Mouse (Mus musculus): ENCODE results near the gene Grpel1. TPM values are rescaled to one million over a fixed set of nuclear protein-coding genes. Genes with fewer than 3 reads are reported as not detected.

The Grpel1 gene
- polyA plus RNA-seq, 1 experiment from 2014 or later = 66.5 TPM

- WGBS = 72% methylated on average over 9 of the region's 9 CpGs
- no peak for DNase-seq (ENCODE audit: low spot score)
- H3K9ac ChIP-seq (ENCODE audit: low read length) = no peak overlapping the region
- ATAC-seq (replicated peaks; ENCODE audit: low FRiP score, low TSS enrichment, low read depth) = no peak
- no peaks in the 10 kb centered on the region for H3K4me1 ChIP-seq (replicated peaks; ENCODE audit: control insufficient read depth, insufficient read depth, low read length)
- no peak overlapping the region for H3K27ac ChIP-seq (ENCODE audit: low read depth)
- no peaks in the 10 kb centered on the region for H3K9me3 ChIP-seq (ENCODE audit: control insufficient read depth, low read length)
- H3K4me3 ChIP-seq (ENCODE audit: low read depth, low read length) = no peak overlapping the region
- H3K4me2 ChIP-seq (ENCODE audit: low read length) = no peak overlapping the region
- H3K36me3 ChIP-seq (ENCODE audit: control insufficient read depth, insufficient read depth, low read length) = no peaks in the 10 kb centered on the region
- H3K27me3 ChIP-seq (replicated peaks; ENCODE audit: control insufficient read depth, insufficient read depth, low read length) = no peaks in the 10 kb centered on the region
Observed at GRCm38 (mm10) chr5:36434398-36434967, 30.3 kb upstream of the Grpel1 start.

DNA sequence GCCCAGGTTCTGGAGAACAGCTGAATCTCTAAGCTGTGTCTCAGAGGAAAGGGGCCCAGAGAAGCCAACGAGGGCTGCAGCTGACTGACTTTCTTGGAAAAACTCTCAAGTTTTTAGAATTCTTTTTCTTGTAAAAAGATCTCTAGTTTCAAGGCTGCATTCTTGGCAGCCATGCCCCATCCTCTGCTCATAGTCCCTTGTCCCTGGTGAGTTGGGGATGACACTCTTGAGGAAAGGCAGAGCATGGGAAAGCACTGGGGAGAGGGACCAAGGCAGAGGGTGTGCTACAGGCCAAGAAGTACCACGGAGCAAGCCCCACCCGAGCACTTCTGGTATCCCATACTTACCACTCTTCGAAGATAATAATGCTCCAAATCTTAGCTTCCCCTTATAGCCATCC is 27.9 kb upstream of the Grpel1 start:
- WGBS = 70% methylated on average over 4 of the region's 4 CpGs
- Histone ChIP-seq H3K9ac (ENCODE audit: low read length) (no peak overlapping the region), H3K4me3 (ENCODE audit: low read depth, low read length) (no peak overlapping the region), H3K4me1 (replicated peaks; ENCODE audit: control insufficient read depth, insufficient read depth, low read length) (no peaks in the 10 kb centered on the region), H3K36me3 (ENCODE audit: control insufficient read depth, insufficient read depth, low read length) (no peaks in the 10 kb centered on the region), H3K4me2 (ENCODE audit: low read length) (no peak overlapping the region), H3K9me3 (ENCODE audit: control insufficient read depth, low read length) (no peaks in the 10 kb centered on the region), H3K27ac (ENCODE audit: low read depth) (no peak overlapping the region), H3K27me3 (replicated peaks; ENCODE audit: control insufficient read depth, insufficient read depth, low read length) (no peaks in the 10 kb centered on the region)
- DNase-seq (ENCODE audit: low spot score) (no peak), ATAC-seq (replicated peaks; ENCODE audit: low FRiP score, low TSS enrichment, low read depth) (no peak)

DNA sequence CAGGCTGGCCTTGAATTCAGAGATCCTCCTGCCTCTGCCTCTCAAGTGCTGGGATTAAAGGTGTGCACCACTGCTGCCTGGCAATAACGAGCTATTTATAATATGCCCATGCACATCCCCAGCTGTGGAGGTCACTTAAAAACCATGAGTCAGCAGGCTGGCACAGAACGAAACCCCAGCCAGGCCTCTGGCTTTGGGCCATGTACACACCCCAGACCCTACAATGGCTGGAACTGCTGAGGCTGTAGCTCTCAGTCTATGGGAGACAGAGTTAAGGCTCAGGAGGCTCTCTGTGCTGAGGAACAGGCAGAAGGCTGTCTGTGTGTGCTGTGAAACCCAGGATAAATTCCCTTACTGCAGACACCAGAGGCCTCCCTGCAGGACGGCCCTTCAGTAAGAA is 24.1 kb upstream of the Grpel1 start:
- 60% methylated on average over 3 of the region's 3 CpGs for WGBS
- no peak overlapping the region for H3K4me2 ChIP-seq (ENCODE audit: low read length)
- DNase-seq (ENCODE audit: low spot score) (no peak), ATAC-seq (replicated peaks; ENCODE audit: low FRiP score, low TSS enrichment, low read depth) (no peak)
- H3K4me3 ChIP-seq (ENCODE audit: low read depth, low read length) = no peak overlapping the region
- H3K9me3 ChIP-seq (ENCODE audit: control insufficient read depth, low read length) = no peaks in the 10 kb centered on the region
- H3K27ac ChIP-seq (ENCODE audit: low read depth) = no peak overlapping the region
- H3K9ac ChIP-seq (ENCODE audit: low read length) = no peak overlapping the region
- H3K36me3 ChIP-seq (ENCODE audit: control insufficient read depth, insufficient read depth, low read length) = no peaks in the 10 kb centered on the region
- H3K27me3 ChIP-seq (replicated peaks; ENCODE audit: control insufficient read depth, insufficient read depth, low read length) = no peaks in the 10 kb centered on the region
- H3K4me1 ChIP-seq (replicated peaks; ENCODE audit: control insufficient read depth, insufficient read depth, low read length) = no peaks in the 10 kb centered on the region

- no peak overlapping the region for H3K9ac ChIP-seq (ENCODE audit: low read length)
- 63% methylated on average over 4 of the region's 4 CpGs for WGBS
- H3K9me3 ChIP-seq (ENCODE audit: control insufficient read depth, low read length) = no peaks in the 10 kb centered on the region
- H3K27me3 ChIP-seq (replicated peaks; ENCODE audit: control insufficient read depth, insufficient read depth, low read length) = no peaks in the 10 kb centered on the region
- H3K27ac ChIP-seq (ENCODE audit: low read depth) = no peak overlapping the region
- H3K4me2 ChIP-seq (ENCODE audit: low read length) = no peak overlapping the region
- no peak for DNase-seq (ENCODE audit: low spot score)
- no peak overlapping the region for H3K4me3 ChIP-seq (ENCODE audit: low read depth, low read length)
- no peaks in the 10 kb centered on the region for H3K36me3 ChIP-seq (ENCODE audit: control insufficient read depth, insufficient read depth, low read length)
- no peaks in the 10 kb centered on the region for H3K4me1 ChIP-seq (replicated peaks; ENCODE audit: control insufficient read depth, insufficient read depth, low read length)
- ATAC-seq (replicated peaks; ENCODE audit: low FRiP score, low TSS enrichment, low read depth) = no peak
Observed at GRCm38 (mm10) chr5:36444611-36445010, 20.2 kb upstream of the Grpel1 start.

GRCm38 (mm10) chr5:36445028-36445427 is 19.8 kb upstream of the Grpel1 start:
- H3K9ac ChIP-seq (ENCODE audit: low read length) = no peak overlapping the region
- H3K36me3 ChIP-seq (ENCODE audit: control insufficient read depth, insufficient read depth, low read length) = no peaks in the 10 kb centered on the region
- DNase-seq (ENCODE audit: low spot score) (no peak), ATAC-seq (replicated peaks; ENCODE audit: low FRiP score, low TSS enrichment, low read depth) (no peak)
- no peaks in the 10 kb centered on the region for H3K9me3 ChIP-seq (ENCODE audit: control insufficient read depth, low read length)
- no peak overlapping the region for H3K4me2 ChIP-seq (ENCODE audit: low read length)
- no peaks in the 10 kb centered on the region for H3K4me1 ChIP-seq (replicated peaks; ENCODE audit: control insufficient read depth, insufficient read depth, low read length)
- no peak overlapping the region for H3K27ac ChIP-seq (ENCODE audit: low read depth)
- 32% methylated on average over 8 of the region's 8 CpGs for WGBS
- H3K27me3 ChIP-seq (replicated peaks; ENCODE audit: control insufficient read depth, insufficient read depth, low read length) = no peaks in the 10 kb centered on the region
- H3K4me3 ChIP-seq (ENCODE audit: low read depth, low read length) = no peak overlapping the region

DNA sequence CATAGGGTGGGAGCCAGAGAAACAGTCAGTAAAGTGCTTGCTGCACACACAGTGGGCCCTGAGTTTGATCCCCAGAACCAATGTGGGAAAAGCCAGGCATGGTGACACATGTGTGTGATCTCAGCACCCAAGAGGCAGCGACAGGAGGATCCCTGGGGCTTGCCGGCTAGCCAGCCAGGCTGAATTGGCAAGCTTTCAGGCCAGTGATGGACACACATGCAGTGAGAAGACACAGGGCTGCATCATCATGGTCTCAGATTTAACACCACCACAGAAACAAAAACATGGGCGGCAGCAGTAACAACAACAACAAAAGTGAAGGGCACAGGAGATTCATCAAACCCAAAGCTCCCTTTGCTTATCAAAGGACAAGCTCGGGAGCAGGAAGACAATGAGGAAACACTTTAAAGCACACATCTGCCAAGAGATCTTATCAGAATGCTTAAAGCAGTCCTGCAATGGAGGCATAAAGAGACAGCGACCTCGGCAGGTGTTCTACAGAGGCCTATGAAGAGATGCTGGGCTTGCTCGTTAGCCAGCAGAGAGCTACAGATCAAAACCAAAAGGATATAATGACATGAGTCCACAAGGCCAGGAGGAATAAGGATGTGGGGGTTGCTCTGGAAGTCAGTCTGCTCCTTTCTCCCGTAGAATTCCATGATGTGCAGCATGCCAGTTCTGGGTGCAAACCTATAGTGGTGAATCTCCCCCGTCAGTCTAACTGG is 18.5 kb upstream of the Grpel1 start:
- no peaks in the 10 kb centered on the region for H3K9me3 ChIP-seq (ENCODE audit: control insufficient read depth, low read length)
- H3K4me1 ChIP-seq (replicated peaks; ENCODE audit: control insufficient read depth, insufficient read depth, low read length) = peaks cover 3% of the 10 kb centered on the region; the same call in 1 of the 2 replicates
- no peaks in the 10 kb centered on the region for H3K27me3 ChIP-seq (replicated peaks; ENCODE audit: control insufficient read depth, insufficient read depth, low read length)
- H3K27ac ChIP-seq (ENCODE audit: low read depth) = no peak overlapping the region
- ATAC-seq (replicated peaks; ENCODE audit: low FRiP score, low TSS enrichment, low read depth) = no peak
- no peak overlapping the region for H3K9ac ChIP-seq (ENCODE audit: low read length)
- H3K4me3 ChIP-seq (ENCODE audit: low read depth, low read length) = no peak overlapping the region
- H3K36me3 ChIP-seq (ENCODE audit: control insufficient read depth, insufficient read depth, low read length) = no peaks in the 10 kb centered on the region
- WGBS = 39% methylated on average over 9 of the region's 9 CpGs
- DNase-seq (ENCODE audit: low spot score) = no peak
- H3K4me2 ChIP-seq (ENCODE audit: low read length) = no peak overlapping the region

DNA sequence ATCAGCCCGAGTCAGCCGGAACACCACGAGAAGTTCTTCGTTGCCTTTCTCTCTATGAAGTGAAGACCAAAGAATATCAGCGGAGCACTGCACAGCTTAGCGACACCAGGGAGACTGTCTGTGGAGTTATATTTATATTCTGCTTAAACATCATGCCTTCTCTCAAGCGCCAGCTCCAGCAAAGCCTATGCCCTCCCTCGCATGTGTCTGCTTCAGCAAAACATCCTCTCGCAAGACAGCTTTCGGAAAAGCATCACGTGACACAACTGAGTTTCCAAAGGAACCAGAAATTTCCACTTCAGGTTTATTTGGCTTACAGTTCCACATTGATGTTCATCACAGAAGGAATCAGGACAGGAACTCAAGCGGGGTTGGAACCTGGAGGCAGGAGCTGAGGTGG is 16.9 kb upstream of the Grpel1 start:
- Histone ChIP-seq H3K9me3 (ENCODE audit: control insufficient read depth, low read length) (no peaks in the 10 kb centered on the region), H3K36me3 (ENCODE audit: control insufficient read depth, insufficient read depth, low read length) (no peaks in the 10 kb centered on the region), H3K4me1 (replicated peaks; ENCODE audit: control insufficient read depth, insufficient read depth, low read length) (peaks cover 4% of the 10 kb centered on the region; the same call in 1 of the 2 replicates), H3K4me3 (ENCODE audit: low read depth, low read length) (no peak overlapping the region), H3K27ac (ENCODE audit: low read depth) (no peak overlapping the region), H3K4me2 (ENCODE audit: low read length) (no peak overlapping the region), H3K9ac (ENCODE audit: low read length) (no peak overlapping the region), H3K27me3 (replicated peaks; ENCODE audit: control insufficient read depth, insufficient read depth, low read length) (no peaks in the 10 kb centered on the region)
- DNase-seq (ENCODE audit: low spot score) (no peak), ATAC-seq (replicated peaks; ENCODE audit: low FRiP score, low TSS enrichment, low read depth) (no peak)
- WGBS = 91% methylated on average over 12 of the region's 12 CpGs

DNA sequence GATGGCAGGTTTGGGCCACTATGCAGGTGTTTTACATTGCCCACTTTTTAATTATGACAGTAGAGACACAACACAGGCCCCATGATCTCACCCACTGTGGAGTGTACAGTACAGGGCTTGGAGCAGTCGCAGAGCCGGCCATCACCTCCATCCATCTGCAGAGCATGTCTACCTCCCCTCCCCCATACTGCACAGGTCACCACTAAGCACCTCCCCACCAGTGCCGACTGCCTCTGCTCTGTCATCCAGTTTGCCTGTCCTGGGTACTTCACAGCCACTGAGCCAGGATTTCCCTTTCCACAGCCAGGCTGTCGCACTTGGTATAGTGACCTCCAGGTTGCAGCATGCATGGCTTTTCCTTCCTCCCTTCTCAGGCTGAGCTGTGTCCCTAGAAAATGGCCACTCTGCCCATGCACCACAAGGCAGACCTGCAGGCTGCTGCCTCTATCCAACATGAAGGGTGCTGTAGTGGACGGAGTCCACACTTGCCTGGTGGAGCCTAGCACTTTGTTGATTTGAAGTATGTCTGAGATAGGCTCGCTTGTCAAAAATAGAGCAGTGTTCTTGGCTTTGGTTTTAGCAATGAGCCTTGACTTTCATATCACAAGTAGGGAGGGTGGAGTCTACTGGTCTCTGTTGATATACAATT is 15.0 kb upstream of the Grpel1 start:
- H3K4me1 ChIP-seq (replicated peaks; ENCODE audit: control insufficient read depth, insufficient read depth, low read length) = peaks cover 4% of the 10 kb centered on the region; the same call in 1 of the 2 replicates
- H3K27me3 ChIP-seq (replicated peaks; ENCODE audit: control insufficient read depth, insufficient read depth, low read length) = no peaks in the 10 kb centered on the region
- H3K27ac ChIP-seq (ENCODE audit: low read depth) = no peak overlapping the region
- no peak overlapping the region for H3K4me3 ChIP-seq (ENCODE audit: low read depth, low read length)
- ATAC-seq (replicated peaks; ENCODE audit: low FRiP score, low TSS enrichment, low read depth) = no peak
- no peaks in the 10 kb centered on the region for H3K36me3 ChIP-seq (ENCODE audit: control insufficient read depth, insufficient read depth, low read length)
- no peak overlapping the region for H3K9ac ChIP-seq (ENCODE audit: low read length)
- 48% methylated on average over 6 of the region's 6 CpGs for WGBS
- H3K4me2 ChIP-seq (ENCODE audit: low read length) = no peak overlapping the region
- DNase-seq (ENCODE audit: low spot score) = no peak
- H3K9me3 ChIP-seq (ENCODE audit: control insufficient read depth, low read length) = no peaks in the 10 kb centered on the region

Measured in intestine, embryonic 14.5 days (tissue).